Mouse (Mus musculus) liver, postnatal 0 days (tissue): ENCODE measurements around the gene Pitpnb. TPM values are rescaled to one million over a fixed set of nuclear protein-coding genes. Genes with fewer than 3 reads are reported as not detected.

ENCODE experiments used
- ATAC-seq: fragments of 200-750 bp; cut with Nextera tagmentation; 2 replicates; pipeline ENCODE4 v1.8.0; 2017; ENCODE audit warnings: mild to moderate bottlenecking, moderate library complexity
- DNase-seq: peaks from one replicate; pipeline ENCODE4 v3.0.0-alpha.2; 2016
- H3K27ac ChIP-seq: fragments of 300-500 bp; sonication (generic); 2 replicates; pipeline ENCODE4 v1.5.1; 2014; ENCODE audit warnings: antibody characterized with exemption, moderate library complexity, mild to moderate bottlenecking, low read depth
- H3K27me3 ChIP-seq: fragments of 300-500 bp; sonication (generic); 2 replicates; pipeline ENCODE4 v1.6.1; 2014; ENCODE audit warnings: low read length, control low read depth, mixed read lengths; ENCODE audit not compliant: insufficient read depth
- H3K36me3 ChIP-seq: fragments of 300-500 bp; sonication (generic); replicated peaks from 2 replicates; pipeline ENCODE4 v1.6.1; 2014; ENCODE audit warnings: mild to moderate bottlenecking, control low read depth, low read length, moderate library complexity, mixed read lengths; ENCODE audit not compliant: insufficient read depth
- H3K4me1 ChIP-seq: fragments of 300-500 bp; sonication (generic); 2 replicates; pipeline ENCODE4 v1.6.1; 2014; ENCODE audit warnings: antibody characterized with exemption, mild to moderate bottlenecking, control low read depth; ENCODE audit not compliant: insufficient read depth
- H3K4me2 ChIP-seq: fragments of 300-500 bp; sonication (generic); 2 replicates; pipeline ENCODE4 v1.6.1; 2014; ENCODE audit warnings: low read depth, mild to moderate bottlenecking, low read length, moderate library complexity, mixed read lengths
- H3K4me3 ChIP-seq: fragments of 300-500 bp; sonication (generic); 2 replicates; pipeline ENCODE4 v1.5.1; 2014; ENCODE audit warnings: low read depth, low read length
- H3K9ac ChIP-seq: fragments of 300-500 bp; sonication (generic); replicated peaks from 2 replicates; pipeline ENCODE4 v1.6.1; 2014; ENCODE audit warnings: mild to moderate bottlenecking, moderate library complexity
- H3K9me3 ChIP-seq: fragments of 300-500 bp; sonication (generic); 2 replicates; pipeline ENCODE4 v1.6.1; 2016; ENCODE audit warnings: mild to moderate bottlenecking, control low read depth, low read length, mixed read lengths
- CTCF ChIP-seq: sonication (generic); IDR thresholded peaks from 2 replicates; pipeline ENCODE4 v1.5.1; 2016; ENCODE audit warnings: antibody characterized with exemption, low read depth
- EP300 ChIP-seq: IDR thresholded peaks from 2 replicates; pipeline ENCODE4 v1.6.1; 2016; ENCODE audit warnings: antibody characterized with exemption, low read depth, mild to moderate bottlenecking
- WGBS: fragments of 180-500 bp; shearing (Covaris S2); extraction: QIAGEN DNeasy Blood & Tissue Kit; methylation state at CpG from one replicate; pipeline ENCODE4 v1.1.7; 2014; ENCODE audit not compliant: insufficient replicate concordance; 5-methylcytosine and 5-hydroxymethylcytosine counted together
- polyA plus RNA-seq: library from polyadenylated mRNA; unstranded; fragments of >200 nt; fragmentation: Nextera tagmentation; extraction: Ambion mirVana; gene quantifications from 2 replicates; pipeline ENCODE4 v1.2.1, GENCODE M21; 2015

Pitpnb gene
- polyA plus RNA-seq, 1 experiment from 2014 or later = 40.2 TPM

- H3K27me3 ChIP-seq = no peaks in the 10 kb centered on the region
- TF ChIP-seq EP300 (no peak), CTCF (no peak)
- no peak overlapping the region for H3K9ac ChIP-seq
- WGBS = 66% methylated on average over 7 of the region's 7 CpGs
- ATAC-seq (no peak), DNase-seq (no peak)
- H3K4me1 ChIP-seq = no peaks in the 10 kb centered on the region
- H3K4me2 ChIP-seq = no peak overlapping the region
- no peaks in the 10 kb centered on the region for H3K9me3 ChIP-seq
- H3K27ac ChIP-seq = no peak overlapping the region
- H3K36me3 ChIP-seq = no peaks in the 10 kb centered on the region
- no peak overlapping the region for H3K4me3 ChIP-seq
These were observed 106.6 kb downstream of the Pitpnb start for GRCm38 (mm10) chr5:111437205-111437604.

Other genes with a start within 250 kb of the Pitpnb start
- gene Mn1, start 86.6 kb downstream of the Pitpnb start, polyA plus RNA-seq = 1.00 and 1.4 TPM in 2 replicates